Mouse (Mus musculus): ENCODE data around the gene Hps4. TPM values are rescaled to one million over a fixed set of nuclear protein-coding genes. Genes with fewer than 3 reads are reported as not detected.

The Hps4 gene
- polyA plus RNA-seq, 1 experiment from 2014 or later = 15.3 TPM

DNA sequence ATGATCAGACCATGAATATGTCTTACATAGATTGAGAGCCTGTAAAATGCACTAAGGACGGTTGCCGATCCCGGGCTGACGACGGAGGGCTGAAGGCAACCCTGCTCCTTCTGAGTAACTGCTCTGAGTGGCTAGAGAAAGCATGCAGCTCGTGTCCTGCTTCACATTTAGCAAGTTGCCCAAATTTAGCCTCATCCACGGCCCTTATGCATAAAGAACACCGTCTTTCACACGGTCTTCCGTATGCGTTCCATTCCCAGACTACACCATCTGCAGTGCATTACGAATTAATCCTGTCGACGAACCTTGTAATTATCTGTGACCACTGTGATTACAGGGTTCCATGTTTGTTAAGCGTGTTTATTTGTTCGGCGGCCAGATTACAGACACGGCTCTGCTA, 53.2 kb downstream of the Hps4 start:
- no peak overlapping the region for H3K4me3 ChIP-seq (ENCODE audit: low read depth, low read length)
- no peaks in the 10 kb centered on the region for H3K36me3 ChIP-seq (ENCODE audit: control insufficient read depth, insufficient read depth, low read length)
- no peaks in the 10 kb centered on the region for H3K9me3 ChIP-seq (ENCODE audit: control insufficient read depth, low read length)
- 76% methylated on average over 18 of the region's 18 CpGs for WGBS
- no peaks in the 10 kb centered on the region for H3K4me1 ChIP-seq (replicated peaks; ENCODE audit: control insufficient read depth, insufficient read depth)
- TF ChIP-seq CTCF (IDR thresholded peaks at IDR 0.05; ENCODE audit: low read depth) (no peak), EP300 (optimal IDR thresholded peaks at IDR 0.05) (no peak)
- ATAC-seq (ENCODE audit: low FRiP score, low TSS enrichment) = no peak
- no peak overlapping the region for H3K27ac ChIP-seq (replicated peaks)
- no peak overlapping the region for H3K9ac ChIP-seq (ENCODE audit: low read length)
- 0 out of 2 replicates have a peak, but pooled peaks cover 2% of the 10 kb centered on the region for H3K27me3 ChIP-seq (ENCODE audit: control insufficient read depth, insufficient read depth, low read length)
- no peak for DNase-seq (ENCODE audit: low spot score)
- no peak overlapping the region for H3K4me2 ChIP-seq (replicated peaks; ENCODE audit: low read depth)

DNA sequence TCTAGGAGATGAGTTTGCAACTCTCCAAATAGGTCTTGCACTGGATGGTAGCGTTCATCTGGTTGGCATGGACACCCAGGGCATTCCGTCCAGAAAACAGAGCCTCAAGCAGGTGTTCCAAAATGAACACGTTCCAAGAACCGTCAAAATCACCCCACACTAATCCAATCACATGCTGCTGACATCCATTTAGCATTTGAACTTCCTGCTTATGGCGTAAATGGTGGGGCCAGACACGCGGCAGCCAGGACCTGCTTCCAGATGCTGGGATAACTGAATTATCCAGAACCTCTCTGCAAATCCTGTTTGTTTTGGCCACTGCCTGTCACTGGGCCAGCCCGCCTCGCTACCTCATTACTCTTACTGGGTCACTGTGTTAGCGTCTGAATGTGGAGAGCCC, 56.4 kb downstream of the Hps4 start:
- Histone ChIP-seq H3K9ac (ENCODE audit: low read length) (no peak overlapping the region), H3K4me3 (ENCODE audit: low read depth, low read length) (no peak overlapping the region), H3K4me1 (replicated peaks; ENCODE audit: control insufficient read depth, insufficient read depth) (no peaks in the 10 kb centered on the region), H3K27me3 (ENCODE audit: control insufficient read depth, insufficient read depth, low read length) (0 out of 2 replicates have a peak, but pooled peaks cover under 1% of the 10 kb centered on the region), H3K36me3 (ENCODE audit: control insufficient read depth, insufficient read depth, low read length) (no peaks in the 10 kb centered on the region), H3K4me2 (replicated peaks; ENCODE audit: low read depth) (no peak overlapping the region), H3K9me3 (ENCODE audit: control insufficient read depth, low read length) (no peaks in the 10 kb centered on the region), H3K27ac (replicated peaks) (no peak overlapping the region)
- DNase-seq (ENCODE audit: low spot score) (no peak), ATAC-seq (ENCODE audit: low FRiP score, low TSS enrichment) (no peak)
- TF ChIP-seq CTCF (IDR thresholded peaks at IDR 0.05; ENCODE audit: low read depth) (no peak), EP300 (optimal IDR thresholded peaks at IDR 0.05) (no peak)
- WGBS = 47% methylated on average over 10 of the region's 10 CpGs

DNA sequence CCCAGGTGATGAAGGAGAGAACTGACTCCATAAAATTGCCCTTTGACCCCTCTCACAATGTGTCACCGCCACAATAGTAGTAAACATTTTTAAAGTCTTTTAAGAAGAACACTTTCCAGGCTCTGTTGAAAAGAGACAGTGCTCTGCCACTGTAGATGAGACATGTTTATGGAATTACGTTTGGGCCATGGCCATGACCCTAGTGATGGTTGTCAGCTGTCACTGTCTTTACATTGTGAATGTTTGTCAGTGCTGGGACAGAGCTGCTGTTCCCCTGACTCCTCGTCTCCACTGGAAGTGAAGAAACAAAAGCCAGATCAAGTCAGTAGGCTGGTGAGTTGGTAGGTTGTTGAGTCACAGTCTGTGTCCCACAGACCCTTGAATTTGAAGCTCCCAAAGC, 59.6 kb downstream of the Hps4 start:
- Histone ChIP-seq H3K4me2 (replicated peaks; ENCODE audit: low read depth) (no peak overlapping the region), H3K4me3 (ENCODE audit: low read depth, low read length) (no peak overlapping the region), H3K9ac (ENCODE audit: low read length) (no peak overlapping the region), H3K27ac (replicated peaks) (no peak overlapping the region), H3K36me3 (ENCODE audit: control insufficient read depth, insufficient read depth, low read length) (no peaks in the 10 kb centered on the region), H3K4me1 (replicated peaks; ENCODE audit: control insufficient read depth, insufficient read depth) (no peaks in the 10 kb centered on the region), H3K27me3 (ENCODE audit: control insufficient read depth, insufficient read depth, low read length) (no peaks in the 10 kb centered on the region), H3K9me3 (ENCODE audit: control insufficient read depth, low read length) (no peaks in the 10 kb centered on the region)
- no peak for TF ChIP-seq EP300 (optimal IDR thresholded peaks at IDR 0.05)
- TF ChIP-seq CTCF (IDR thresholded peaks at IDR 0.05; ENCODE audit: low read depth) = no peak
- no peak for DNase-seq (ENCODE audit: low spot score)
- ATAC-seq (ENCODE audit: low FRiP score, low TSS enrichment) = no peak; the same call in 1 of the 2 replicates
- 36% methylated on average over 3 of the region's 3 CpGs for WGBS

DNA sequence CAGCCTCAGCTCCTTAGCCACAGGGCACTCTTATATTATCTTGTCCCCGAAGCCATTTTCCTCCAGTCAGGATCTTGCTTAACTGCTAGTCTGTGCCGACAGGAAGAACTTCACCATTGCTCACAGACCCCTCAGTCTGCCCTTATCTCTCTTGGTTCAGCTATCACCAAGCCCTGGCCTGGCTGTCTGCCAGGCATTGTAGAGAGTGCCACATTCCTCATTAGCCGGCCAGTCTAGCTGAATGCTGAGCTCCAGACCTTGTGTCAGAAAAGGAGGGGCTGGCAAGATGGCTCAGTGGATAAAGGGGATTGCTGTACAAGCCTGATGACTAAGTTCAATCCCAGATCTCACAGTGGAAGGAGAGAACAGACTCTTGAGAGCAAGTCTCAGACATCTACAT, 63.1 kb downstream of the Hps4 start:
- Histone ChIP-seq H3K4me3 (ENCODE audit: low read depth, low read length) (no peak overlapping the region), H3K27me3 (ENCODE audit: control insufficient read depth, insufficient read depth, low read length) (no peaks in the 10 kb centered on the region), H3K9me3 (ENCODE audit: control insufficient read depth, low read length) (no peaks in the 10 kb centered on the region), H3K27ac (replicated peaks) (no peak overlapping the region), H3K4me1 (replicated peaks; ENCODE audit: control insufficient read depth, insufficient read depth) (no peaks in the 10 kb centered on the region), H3K9ac (ENCODE audit: low read length) (no peak overlapping the region), H3K36me3 (ENCODE audit: control insufficient read depth, insufficient read depth, low read length) (no peaks in the 10 kb centered on the region), H3K4me2 (replicated peaks; ENCODE audit: low read depth) (no peak overlapping the region)
- no peak for TF ChIP-seq EP300 (optimal IDR thresholded peaks at IDR 0.05)
- TF ChIP-seq CTCF (IDR thresholded peaks at IDR 0.05; ENCODE audit: low read depth) = no peak
- 54% methylated on average over 3 of the region's 3 CpGs for WGBS
- ATAC-seq (ENCODE audit: low FRiP score, low TSS enrichment) (no peak), DNase-seq (ENCODE audit: low spot score) (no peak)

DNA sequence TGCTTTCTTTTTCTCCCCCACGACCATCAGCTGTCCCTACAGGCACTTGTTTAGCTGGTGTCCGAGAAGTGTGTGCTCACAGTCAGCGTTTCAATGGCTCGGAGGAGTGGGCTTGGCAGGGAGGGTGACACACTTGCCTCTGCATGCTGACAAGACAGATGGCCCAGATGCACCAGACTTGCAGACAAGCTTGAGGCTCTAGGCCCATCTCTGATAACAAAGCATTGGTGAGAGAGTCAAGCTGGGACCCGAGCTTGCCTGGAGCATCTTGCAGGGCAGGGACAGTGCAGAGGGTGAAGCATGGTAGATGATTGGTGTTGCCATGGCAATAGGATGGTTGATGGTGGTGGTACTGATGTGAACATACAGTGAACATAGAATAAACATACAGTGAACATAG, 66.4 kb downstream of the Hps4 start:
- H3K9ac ChIP-seq (ENCODE audit: low read length) = no peak overlapping the region
- no peaks in the 10 kb centered on the region for H3K36me3 ChIP-seq (ENCODE audit: control insufficient read depth, insufficient read depth, low read length)
- no peak overlapping the region for H3K4me2 ChIP-seq (replicated peaks; ENCODE audit: low read depth)
- no peak overlapping the region for H3K4me3 ChIP-seq (ENCODE audit: low read depth, low read length)
- TF ChIP-seq EP300 (optimal IDR thresholded peaks at IDR 0.05) (no peak), CTCF (IDR thresholded peaks at IDR 0.05; ENCODE audit: low read depth) (no peak)
- H3K9me3 ChIP-seq (ENCODE audit: control insufficient read depth, low read length) = 0 out of 2 replicates have a peak, but pooled peaks cover 2% of the 10 kb centered on the region
- no peak overlapping the region for H3K27ac ChIP-seq (replicated peaks)
- no peaks in the 10 kb centered on the region for H3K4me1 ChIP-seq (replicated peaks; ENCODE audit: control insufficient read depth, insufficient read depth)
- 48% methylated on average over 5 of the region's 5 CpGs for WGBS
- H3K27me3 ChIP-seq (ENCODE audit: control insufficient read depth, insufficient read depth, low read length) = no peaks in the 10 kb centered on the region
- DNase-seq (ENCODE audit: low spot score) (no peak), ATAC-seq (ENCODE audit: low FRiP score, low TSS enrichment) (no peak)

DNA sequence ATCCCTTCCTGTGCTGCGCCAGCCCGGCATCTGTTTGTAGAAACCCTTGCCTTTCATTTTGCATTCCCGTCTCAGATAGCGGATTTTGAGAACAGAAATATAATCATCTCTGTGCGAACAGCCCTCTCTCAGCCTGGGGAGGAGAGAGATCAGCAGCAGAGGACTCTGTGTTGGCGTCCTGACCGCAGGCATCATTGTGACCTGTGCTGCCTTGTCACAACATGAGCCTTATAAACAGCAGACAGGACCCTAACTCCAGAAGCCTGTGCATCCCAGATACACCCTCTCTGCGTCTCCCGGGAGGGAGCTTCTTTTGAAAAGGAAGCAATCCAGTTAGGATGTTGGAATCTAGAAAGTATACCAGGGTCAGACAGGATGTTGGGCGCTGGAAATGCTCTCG, 68.2 kb downstream of the Hps4 start:
- 32% methylated on average over 11 of the region's 11 CpGs for WGBS
- TF ChIP-seq CTCF (IDR thresholded peaks at IDR 0.05; ENCODE audit: low read depth) = no peak
- no peak for TF ChIP-seq EP300 (optimal IDR thresholded peaks at IDR 0.05)
- H3K4me2 ChIP-seq (replicated peaks; ENCODE audit: low read depth) = no peak overlapping the region

More for the DNA sequence above, 68.2 kb downstream of the Hps4 start:
- Histone ChIP-seq H3K4me3 (ENCODE audit: low read depth, low read length) (no peak overlapping the region), H3K4me1 (replicated peaks; ENCODE audit: control insufficient read depth, insufficient read depth) (no peaks in the 10 kb centered on the region), H3K27me3 (ENCODE audit: control insufficient read depth, insufficient read depth, low read length) (no peaks in the 10 kb centered on the region), H3K36me3 (ENCODE audit: control insufficient read depth, insufficient read depth, low read length) (no peaks in the 10 kb centered on the region), H3K9me3 (ENCODE audit: control insufficient read depth, low read length) (0 out of 2 replicates have a peak, but pooled peaks cover 2% of the 10 kb centered on the region), H3K27ac (replicated peaks) (no peak overlapping the region), H3K9ac (ENCODE audit: low read length) (no peak overlapping the region)
- ATAC-seq (ENCODE audit: low FRiP score, low TSS enrichment) (no peak), DNase-seq (ENCODE audit: low spot score) (no peak)

All from stomach, postnatal 0 days (tissue).